Mouse (Mus musculus): Measurements from ENCODE around the gene Slc45a2. TPM values are rescaled to one million over a fixed set of nuclear protein-coding genes. Genes with fewer than 3 reads are reported as not detected.

Gene Slc45a2
- polyA plus RNA-seq, 1 experiment from 2014 or later, result not detected

- ATAC-seq (ENCODE audit: low read depth), result no peak
- Histone ChIP-seq H3K4me3 (ENCODE audit: low read depth, low read length) (no peak overlapping the region), H3K4me2 (ENCODE audit: low read depth, low read length) (no peak overlapping the region), H3K27ac (ENCODE audit: low read length) (no peak overlapping the region), H3K36me3 (ENCODE audit: control insufficient read depth, insufficient read depth) (no peaks in the 10 kb centered on the region), H3K27me3 (ENCODE audit: control insufficient read depth, insufficient read depth, low read depth, low read length) (peaks cover 16% of the 10 kb centered on the region), H3K4me1 (ENCODE audit: control insufficient read depth, low read depth, low read length) (no peaks in the 10 kb centered on the region), H3K9me3 (replicated peaks; ENCODE audit: control insufficient read depth, low read length) (no peaks in the 10 kb centered on the region), H3K9ac (ENCODE audit: low read depth, low read length) (no peak overlapping the region)
- 58% methylated on average over 2 of the region's 2 CpGs for WGBS (ENCODE audit: insufficient replicate concordance)
Observed at GRCm38 (mm10) chr15:11041229-11041628, 40.7 kb downstream of the Slc45a2 start.

GRCm38 (mm10) chr15:11042828-11043227 lies 42.3 kb downstream of the Slc45a2 start:
- Histone ChIP-seq H3K9me3 (replicated peaks; ENCODE audit: control insufficient read depth, low read length) (no peaks in the 10 kb centered on the region), H3K4me1 (ENCODE audit: control insufficient read depth, low read depth, low read length) (no peaks in the 10 kb centered on the region), H3K4me3 (ENCODE audit: low read depth, low read length) (no peak overlapping the region), H3K9ac (ENCODE audit: low read depth, low read length) (no peak overlapping the region), H3K27ac (ENCODE audit: low read length) (no peak overlapping the region), H3K4me2 (ENCODE audit: low read depth, low read length) (no peak overlapping the region), H3K36me3 (ENCODE audit: control insufficient read depth, insufficient read depth) (no peaks in the 10 kb centered on the region), H3K27me3 (ENCODE audit: control insufficient read depth, insufficient read depth, low read depth, low read length) (peaks cover under 1% of the 10 kb centered on the region)
- ATAC-seq (ENCODE audit: low read depth), result no peak
- 41% methylated on average over 5 of the region's 5 CpGs for WGBS (ENCODE audit: insufficient replicate concordance)

DNA sequence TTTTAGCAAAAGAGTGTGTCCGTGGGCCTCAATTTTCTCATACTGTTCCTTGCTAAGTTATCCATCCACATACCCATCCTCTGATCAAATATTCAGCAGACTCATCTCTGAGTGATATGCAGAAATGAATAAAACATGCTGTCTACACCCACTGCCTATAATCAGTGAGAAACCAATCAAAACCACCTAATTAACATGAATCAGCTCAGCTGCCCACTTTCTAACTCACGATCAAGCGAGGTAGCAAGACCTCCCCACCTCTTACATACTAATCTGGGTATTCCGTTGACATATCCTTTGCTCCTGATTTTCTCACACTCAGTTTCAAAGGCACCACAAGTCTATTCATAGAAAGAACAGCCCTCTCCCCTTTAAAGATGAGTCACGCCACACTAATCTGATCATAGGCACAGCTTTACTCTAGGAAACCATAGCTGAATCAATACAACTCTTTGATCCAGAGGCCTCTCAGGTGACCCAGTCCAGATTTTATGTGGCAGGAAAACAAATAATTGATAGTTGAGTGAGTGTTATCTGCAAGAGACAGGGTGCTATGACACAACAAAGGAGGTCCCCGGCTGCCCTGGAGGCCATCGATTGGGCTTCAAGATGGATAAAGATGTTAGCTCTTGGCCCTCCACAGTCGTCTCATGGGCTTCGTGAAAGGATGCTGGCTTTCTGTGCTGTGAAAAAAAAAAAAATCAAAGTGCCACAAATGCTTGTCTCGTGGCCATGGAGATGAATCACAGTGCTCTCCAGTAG lies 53.3 kb downstream of the Slc45a2 start:
- no peak overlapping the region for H3K27ac ChIP-seq (ENCODE audit: low read length)
- H3K9me3 ChIP-seq (replicated peaks; ENCODE audit: control insufficient read depth, low read length), result no peaks in the 10 kb centered on the region
- no peaks in the 10 kb centered on the region for H3K27me3 ChIP-seq (ENCODE audit: control insufficient read depth, insufficient read depth, low read depth, low read length)
- no peak overlapping the region for H3K9ac ChIP-seq (ENCODE audit: low read depth, low read length)
- 57% methylated on average over 10 of the region's 10 CpGs for WGBS (ENCODE audit: insufficient replicate concordance)
- ATAC-seq (ENCODE audit: low read depth), result no peak
- no peaks in the 10 kb centered on the region for H3K4me1 ChIP-seq (ENCODE audit: control insufficient read depth, low read depth, low read length)
- H3K4me2 ChIP-seq (ENCODE audit: low read depth, low read length), result no peak overlapping the region
- H3K4me3 ChIP-seq (ENCODE audit: low read depth, low read length), result no peak overlapping the region
- H3K36me3 ChIP-seq (ENCODE audit: control insufficient read depth, insufficient read depth), result no peaks in the 10 kb centered on the region

GRCm38 (mm10) chr15:11054440-11055080 lies 54.0 kb downstream of the Slc45a2 start:
- no peaks in the 10 kb centered on the region for H3K4me1 ChIP-seq (ENCODE audit: control insufficient read depth, low read depth, low read length)
- no peak overlapping the region for H3K9ac ChIP-seq (ENCODE audit: low read depth, low read length)
- no peak overlapping the region for H3K4me3 ChIP-seq (ENCODE audit: low read depth, low read length)
- H3K36me3 ChIP-seq (ENCODE audit: control insufficient read depth, insufficient read depth), result no peaks in the 10 kb centered on the region
- no peak for ATAC-seq (ENCODE audit: low read depth)
- WGBS (ENCODE audit: insufficient replicate concordance), result 53% methylated on average over 7 of the region's 7 CpGs
- no peaks in the 10 kb centered on the region for H3K9me3 ChIP-seq (replicated peaks; ENCODE audit: control insufficient read depth, low read length)
- no peaks in the 10 kb centered on the region for H3K27me3 ChIP-seq (ENCODE audit: control insufficient read depth, insufficient read depth, low read depth, low read length)
- no peak overlapping the region for H3K4me2 ChIP-seq (ENCODE audit: low read depth, low read length)
- no peak overlapping the region for H3K27ac ChIP-seq (ENCODE audit: low read length)

- no peaks in the 10 kb centered on the region for H3K27me3 ChIP-seq (ENCODE audit: control insufficient read depth, insufficient read depth, low read depth, low read length)
- H3K4me2 ChIP-seq (ENCODE audit: low read depth, low read length), result no peak overlapping the region
- H3K4me3 ChIP-seq (ENCODE audit: low read depth, low read length), result no peak overlapping the region
- no peak overlapping the region for H3K9ac ChIP-seq (ENCODE audit: low read depth, low read length)
- H3K4me1 ChIP-seq (ENCODE audit: control insufficient read depth, low read depth, low read length), result no peaks in the 10 kb centered on the region
- 48% methylated on average over 1 of the region's 1 CpGs for WGBS (ENCODE audit: insufficient replicate concordance)
- no peak for ATAC-seq (ENCODE audit: low read depth)
- H3K9me3 ChIP-seq (replicated peaks; ENCODE audit: control insufficient read depth, low read length), result no peaks in the 10 kb centered on the region
- H3K27ac ChIP-seq (ENCODE audit: low read length), result no peak overlapping the region
- no peaks in the 10 kb centered on the region for H3K36me3 ChIP-seq (ENCODE audit: control insufficient read depth, insufficient read depth)
Observed at GRCm38 (mm10) chr15:11062903-11063302, 62.4 kb downstream of the Slc45a2 start.

DNA sequence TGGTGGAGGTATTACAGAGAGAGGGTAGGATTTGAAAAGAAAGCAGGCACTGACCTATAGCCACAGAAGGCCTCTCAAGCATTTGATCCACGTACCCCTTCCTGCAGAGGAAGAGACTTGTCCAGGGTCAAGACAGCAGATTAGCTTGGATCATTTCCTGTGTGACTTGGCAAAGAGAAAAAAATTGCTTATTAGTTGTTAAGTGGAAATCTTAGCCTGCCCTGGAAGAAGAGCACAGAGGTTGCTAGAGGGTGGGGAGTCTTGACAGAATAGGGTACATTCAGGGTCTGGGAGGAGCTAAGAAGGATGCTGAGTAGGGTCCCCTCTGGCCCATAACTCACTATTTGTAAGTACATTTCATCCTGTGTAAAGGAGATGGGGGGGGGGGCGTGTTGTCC lies 63.6 kb downstream of the Slc45a2 start:
- Histone ChIP-seq H3K9me3 (replicated peaks; ENCODE audit: control insufficient read depth, low read length) (no peaks in the 10 kb centered on the region), H3K4me3 (ENCODE audit: low read depth, low read length) (no peak overlapping the region), H3K27me3 (ENCODE audit: control insufficient read depth, insufficient read depth, low read depth, low read length) (no peaks in the 10 kb centered on the region), H3K4me1 (ENCODE audit: control insufficient read depth, low read depth, low read length) (no peaks in the 10 kb centered on the region), H3K36me3 (ENCODE audit: control insufficient read depth, insufficient read depth) (no peaks in the 10 kb centered on the region), H3K4me2 (ENCODE audit: low read depth, low read length) (peak overlapping the region; percentile 46; the same call in 1 of the 2 replicates), H3K27ac (ENCODE audit: low read length) (no peak overlapping the region), H3K9ac (ENCODE audit: low read depth, low read length) (no peak overlapping the region)
- WGBS (ENCODE audit: insufficient replicate concordance), result 11% methylated on average over 2 of the region's 2 CpGs
- 0 out of 2 replicates have a peak, but pooled peaks have one; percentile 19 for ATAC-seq (ENCODE audit: low read depth)

DNA sequence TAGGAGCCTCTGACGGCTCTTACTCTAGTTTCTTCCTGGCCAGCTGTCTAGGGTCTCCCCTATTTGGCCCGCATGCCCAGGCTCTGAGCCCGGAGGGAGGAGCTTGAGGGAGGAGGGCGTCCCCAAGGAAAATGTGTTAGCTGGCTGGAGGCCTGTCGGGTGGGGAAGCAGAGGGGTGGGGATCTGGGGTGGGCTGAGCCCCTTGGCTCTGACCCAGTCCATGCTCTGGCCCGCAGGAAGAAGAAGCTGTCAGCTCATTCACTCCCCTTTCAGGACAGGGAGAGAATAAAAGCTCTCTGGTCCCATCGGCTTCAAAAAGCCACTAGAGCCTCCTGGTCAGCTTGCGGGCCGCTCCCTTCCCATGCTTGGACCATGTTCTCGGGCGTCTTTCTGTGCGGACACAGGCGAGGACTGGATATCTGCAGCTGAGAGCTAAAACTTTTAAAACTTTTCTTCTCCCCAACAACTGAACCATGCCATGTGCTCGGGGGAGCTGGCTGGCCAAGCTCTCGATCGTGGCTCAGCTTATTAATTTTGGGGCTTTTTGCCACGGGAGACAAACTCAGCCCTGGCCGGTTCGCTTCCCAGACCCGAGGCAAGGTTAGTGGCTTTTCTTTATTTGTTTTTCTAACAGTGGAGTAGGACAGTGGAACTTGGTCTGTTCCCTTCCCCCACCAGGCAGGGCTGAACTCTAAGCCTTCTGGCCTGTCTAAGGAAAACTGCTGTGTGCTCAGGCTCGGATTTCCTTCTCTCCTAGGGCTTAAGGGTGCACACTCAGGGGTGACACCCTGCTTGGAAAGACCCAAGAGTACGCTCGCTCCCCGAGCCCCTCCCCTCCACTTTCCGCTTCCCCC lies 64.3 kb downstream of the Slc45a2 start, which contains the start of gene Adamts12:
Gene Adamts12 (plus strand): TSS at position 233 of the 854 bp plus-strand sequence.
- Histone ChIP-seq H3K4me3 (ENCODE audit: low read depth, low read length) (peak within 1 kb of the TSS; percentile 39), H3K4me2 (ENCODE audit: low read depth, low read length) (peak within 1 kb of the TSS; percentile 46), H3K36me3 (ENCODE audit: control insufficient read depth, insufficient read depth) (no peaks in the 10 kb centered on the region), H3K27ac (ENCODE audit: low read length) (peak within 1 kb of the TSS; percentile 34; the same call in 1 of the 2 replicates), H3K9ac (ENCODE audit: low read depth, low read length) (peak within 1 kb of the TSS; percentile 33; the same call in 1 of the 2 replicates), H3K9me3 (replicated peaks; ENCODE audit: control insufficient read depth, low read length) (no peaks in the 10 kb centered on the region), H3K27me3 (ENCODE audit: control insufficient read depth, insufficient read depth, low read depth, low read length) (no peaks in the 10 kb centered on the region), H3K4me1 (ENCODE audit: control insufficient read depth, low read depth, low read length) (no peaks in the 10 kb centered on the region)
- 6% methylated on average over 25 of the region's 25 CpGs for WGBS (ENCODE audit: insufficient replicate concordance)
- ATAC-seq (ENCODE audit: low read depth), result peak; percentile 64

- ATAC-seq (ENCODE audit: low read depth), result no peak
- Histone ChIP-seq H3K9me3 (replicated peaks; ENCODE audit: control insufficient read depth, low read length) (no peaks in the 10 kb centered on the region), H3K27me3 (ENCODE audit: control insufficient read depth, insufficient read depth, low read depth, low read length) (no peaks in the 10 kb centered on the region), H3K36me3 (ENCODE audit: control insufficient read depth, insufficient read depth) (no peaks in the 10 kb centered on the region), H3K4me2 (ENCODE audit: low read depth, low read length) (peak overlapping the region; percentile 46), H3K9ac (ENCODE audit: low read depth, low read length) (no peak overlapping the region), H3K27ac (ENCODE audit: low read length) (no peak overlapping the region), H3K4me1 (ENCODE audit: control insufficient read depth, low read depth, low read length) (no peaks in the 10 kb centered on the region), H3K4me3 (ENCODE audit: low read depth, low read length) (peak overlapping the region; percentile 39)
- 21% methylated on average over 9 of the region's 9 CpGs for WGBS (ENCODE audit: insufficient replicate concordance)
Observed at GRCm38 (mm10) chr15:11065528-11066171, 65.1 kb downstream of the Slc45a2 start.

Data from liver, embryonic 16.5 days (tissue).